Mouse (Mus musculus): ENCODE measurements around the gene Tbc1d8b. TPM values are rescaled to one million over a fixed set of nuclear protein-coding genes. Genes with fewer than 3 reads are reported as not detected.
A peak's percentile ranks its signal among the peaks of the same experiment; 100 is the strongest.

Gene Tbc1d8b
- polyA plus RNA-seq, 1 experiment from 2014 or later: 0.70 TPM

DNA sequence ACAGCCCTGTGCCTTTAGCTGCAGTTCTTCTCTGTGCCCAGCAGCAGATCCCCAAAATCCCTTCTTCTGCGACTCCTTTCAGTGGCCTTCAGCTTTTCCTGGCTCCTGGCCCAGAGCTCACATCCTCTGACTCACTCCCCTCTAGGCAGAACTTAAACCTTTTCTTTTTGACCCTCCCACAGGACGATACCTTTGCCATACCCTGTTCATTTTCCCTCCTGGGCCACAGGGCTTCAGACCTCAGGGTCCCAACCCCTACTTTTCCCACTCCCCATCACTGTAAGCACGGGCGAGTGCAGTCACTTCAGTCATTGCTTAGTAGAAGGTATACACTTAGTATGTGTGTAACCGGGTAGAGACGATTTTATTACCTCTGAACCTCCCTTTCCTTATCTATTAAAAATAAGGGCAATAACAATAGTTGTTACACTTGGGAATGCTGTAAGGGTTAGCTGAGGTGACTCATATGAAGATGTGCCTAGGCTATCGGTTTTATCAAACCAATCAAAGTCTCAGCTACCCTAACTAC, 90.4 kb downstream of the Tbc1d8b start:
- H3K27ac ChIP-seq (ENCODE audit: low read depth, low read length): no peak overlapping the region
- H3K4me2 ChIP-seq: no peak overlapping the region
- H3K4me1 ChIP-seq (ENCODE audit: control insufficient read depth, insufficient read depth, low read length): no peaks in the 10 kb centered on the region
- ATAC-seq (ENCODE audit: low FRiP score) (no peak), DNase-seq (ENCODE audit: low spot score, missing footprints) (no peak)
- no peak overlapping the region for H3K9ac ChIP-seq (ENCODE audit: low read length)
- H3K36me3 ChIP-seq (ENCODE audit: control insufficient read depth, insufficient read depth, low read length): no peaks in the 10 kb centered on the region
- H3K27me3 ChIP-seq (ENCODE audit: control insufficient read depth, insufficient read depth, low read length): no peaks in the 10 kb centered on the region; the same call in 1 of the 2 replicates
- 74% methylated on average over 7 of the region's 7 CpGs for WGBS
- no peak overlapping the region for H3K4me3 ChIP-seq (ENCODE audit: low read depth, low read length)
- H3K9me3 ChIP-seq (ENCODE audit: control insufficient read depth, low read length): no peaks in the 10 kb centered on the region

- DNase-seq (ENCODE audit: low spot score, missing footprints): no peak
- no peak overlapping the region for H3K4me3 ChIP-seq (ENCODE audit: low read depth, low read length)
- whole genome bisulfite sequencing: 30% methylated on average over 4 of the region's 4 CpGs
- H3K36me3 ChIP-seq (ENCODE audit: control insufficient read depth, insufficient read depth, low read length): no peaks in the 10 kb centered on the region
- no peak overlapping the region for H3K9ac ChIP-seq (ENCODE audit: low read length)
- H3K4me1 ChIP-seq (ENCODE audit: control insufficient read depth, insufficient read depth, low read length): peaks cover 5% of the 10 kb centered on the region
- no peak for ATAC-seq (ENCODE audit: low FRiP score)
- H3K27me3 ChIP-seq (ENCODE audit: control insufficient read depth, insufficient read depth, low read length): peaks cover 7% of the 10 kb centered on the region
- no peaks in the 10 kb centered on the region for H3K9me3 ChIP-seq (ENCODE audit: control insufficient read depth, low read length)
- no peak overlapping the region for H3K4me2 ChIP-seq
- H3K27ac ChIP-seq (ENCODE audit: low read depth, low read length): no peak overlapping the region
Observed at GRCm38 (mm10) chrX:139777357-139777756, 92.6 kb downstream of the Tbc1d8b start.

DNA sequence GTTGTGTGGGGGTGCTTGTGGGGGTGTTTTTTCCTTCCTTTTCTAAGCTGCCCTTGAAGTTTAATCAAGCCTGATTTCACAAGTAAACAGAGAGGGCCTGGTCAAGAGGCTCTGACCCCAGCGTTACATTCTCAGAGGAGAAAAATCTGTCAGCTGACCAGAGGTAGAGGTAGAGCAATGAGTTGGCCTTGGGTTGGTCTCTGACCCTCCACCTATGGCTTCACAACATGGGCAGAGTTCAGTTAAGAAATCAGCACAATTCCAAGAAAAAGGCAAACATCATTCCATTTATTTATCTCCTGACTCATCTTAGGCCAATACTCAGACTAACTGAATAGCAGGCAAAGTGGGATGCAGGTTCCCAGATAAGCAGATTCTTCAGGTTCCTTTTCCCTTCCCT, 94.1 kb downstream of the Tbc1d8b start:
- no peak for DNase-seq (ENCODE audit: low spot score, missing footprints)
- H3K27me3 ChIP-seq (ENCODE audit: control insufficient read depth, insufficient read depth, low read length): peaks cover 7% of the 10 kb centered on the region
- H3K9me3 ChIP-seq (ENCODE audit: control insufficient read depth, low read length): no peaks in the 10 kb centered on the region
- H3K4me2 ChIP-seq: no peak overlapping the region
- H3K36me3 ChIP-seq (ENCODE audit: control insufficient read depth, insufficient read depth, low read length): no peaks in the 10 kb centered on the region
- H3K4me3 ChIP-seq (ENCODE audit: low read depth, low read length): no peak overlapping the region
- H3K4me1 ChIP-seq (ENCODE audit: control insufficient read depth, insufficient read depth, low read length): peaks cover 13% of the 10 kb centered on the region
- 75% methylated on average over 1 of the region's 1 CpGs for WGBS
- no peak overlapping the region for H3K9ac ChIP-seq (ENCODE audit: low read length)
- H3K27ac ChIP-seq (ENCODE audit: low read depth, low read length): no peak overlapping the region
- no peak for ATAC-seq (ENCODE audit: low FRiP score)

- Histone ChIP-seq H3K4me1 (ENCODE audit: control insufficient read depth, insufficient read depth, low read length) (peaks cover 13% of the 10 kb centered on the region), H3K9ac (ENCODE audit: low read length) (no peak overlapping the region), H3K27me3 (ENCODE audit: control insufficient read depth, insufficient read depth, low read length) (peaks cover 7% of the 10 kb centered on the region), H3K9me3 (ENCODE audit: control insufficient read depth, low read length) (no peaks in the 10 kb centered on the region), H3K27ac (ENCODE audit: low read depth, low read length) (no peak overlapping the region), H3K4me2 (no peak overlapping the region), H3K4me3 (ENCODE audit: low read depth, low read length) (no peak overlapping the region), H3K36me3 (ENCODE audit: control insufficient read depth, insufficient read depth, low read length) (no peaks in the 10 kb centered on the region)
- 82% methylated on average over 5 of the region's 5 CpGs for WGBS
- ATAC-seq (ENCODE audit: low FRiP score) (no peak), DNase-seq (ENCODE audit: low spot score, missing footprints) (no peak)
Observed at GRCm38 (mm10) chrX:139779401-139779800, 94.6 kb downstream of the Tbc1d8b start.

GRCm38 (mm10) chrX:139780988-139781387, 96.2 kb downstream of the Tbc1d8b start:
- H3K9ac ChIP-seq (ENCODE audit: low read length): no peak overlapping the region
- peaks cover 8% of the 10 kb centered on the region for H3K27me3 ChIP-seq (ENCODE audit: control insufficient read depth, insufficient read depth, low read length)
- H3K4me1 ChIP-seq (ENCODE audit: control insufficient read depth, insufficient read depth, low read length): peaks cover 13% of the 10 kb centered on the region
- ATAC-seq (ENCODE audit: low FRiP score): no peak
- DNase-seq (ENCODE audit: low spot score, missing footprints): no peak
- WGBS: 54% methylated on average over 3 of the region's 3 CpGs
- no peak overlapping the region for H3K4me3 ChIP-seq (ENCODE audit: low read depth, low read length)
- H3K36me3 ChIP-seq (ENCODE audit: control insufficient read depth, insufficient read depth, low read length): no peaks in the 10 kb centered on the region
- no peaks in the 10 kb centered on the region for H3K9me3 ChIP-seq (ENCODE audit: control insufficient read depth, low read length)
- no peak overlapping the region for H3K27ac ChIP-seq (ENCODE audit: low read depth, low read length)
- no peak overlapping the region for H3K4me2 ChIP-seq

DNA sequence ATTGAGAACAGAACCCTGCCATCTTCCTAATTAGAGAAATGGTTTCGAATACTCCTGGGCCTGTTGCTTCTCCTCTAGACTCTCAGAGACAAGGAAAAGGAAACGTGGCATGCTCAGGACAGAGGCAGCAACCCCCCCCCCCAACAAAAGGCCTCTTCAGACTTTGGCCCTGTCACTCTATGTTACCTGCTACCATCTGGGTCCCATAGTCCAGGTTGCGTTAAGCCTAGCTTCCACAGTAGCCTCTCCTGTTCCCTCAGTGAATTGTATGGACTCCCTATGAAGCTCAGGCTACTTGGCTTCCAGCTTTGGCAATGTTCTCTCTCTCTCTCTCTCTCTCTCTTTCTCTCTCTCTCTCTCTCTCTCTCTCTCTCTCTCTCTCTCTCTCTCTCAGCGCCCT, 96.8 kb downstream of the Tbc1d8b start:
- peaks cover 13% of the 10 kb centered on the region for H3K4me1 ChIP-seq (ENCODE audit: control insufficient read depth, insufficient read depth, low read length)
- H3K4me2 ChIP-seq: no peak overlapping the region
- no peak overlapping the region for H3K4me3 ChIP-seq (ENCODE audit: low read depth, low read length)
- no peak overlapping the region for H3K9ac ChIP-seq (ENCODE audit: low read length)
- 79% methylated on average over 4 of the region's 4 CpGs for WGBS
- no peaks in the 10 kb centered on the region for H3K36me3 ChIP-seq (ENCODE audit: control insufficient read depth, insufficient read depth, low read length)
- ATAC-seq (ENCODE audit: low FRiP score): no peak
- no peak for DNase-seq (ENCODE audit: low spot score, missing footprints)
- no peak overlapping the region for H3K27ac ChIP-seq (ENCODE audit: low read depth, low read length)
- H3K9me3 ChIP-seq (ENCODE audit: control insufficient read depth, low read length): no peaks in the 10 kb centered on the region
- peaks cover 8% of the 10 kb centered on the region for H3K27me3 ChIP-seq (ENCODE audit: control insufficient read depth, insufficient read depth, low read length)

DNA sequence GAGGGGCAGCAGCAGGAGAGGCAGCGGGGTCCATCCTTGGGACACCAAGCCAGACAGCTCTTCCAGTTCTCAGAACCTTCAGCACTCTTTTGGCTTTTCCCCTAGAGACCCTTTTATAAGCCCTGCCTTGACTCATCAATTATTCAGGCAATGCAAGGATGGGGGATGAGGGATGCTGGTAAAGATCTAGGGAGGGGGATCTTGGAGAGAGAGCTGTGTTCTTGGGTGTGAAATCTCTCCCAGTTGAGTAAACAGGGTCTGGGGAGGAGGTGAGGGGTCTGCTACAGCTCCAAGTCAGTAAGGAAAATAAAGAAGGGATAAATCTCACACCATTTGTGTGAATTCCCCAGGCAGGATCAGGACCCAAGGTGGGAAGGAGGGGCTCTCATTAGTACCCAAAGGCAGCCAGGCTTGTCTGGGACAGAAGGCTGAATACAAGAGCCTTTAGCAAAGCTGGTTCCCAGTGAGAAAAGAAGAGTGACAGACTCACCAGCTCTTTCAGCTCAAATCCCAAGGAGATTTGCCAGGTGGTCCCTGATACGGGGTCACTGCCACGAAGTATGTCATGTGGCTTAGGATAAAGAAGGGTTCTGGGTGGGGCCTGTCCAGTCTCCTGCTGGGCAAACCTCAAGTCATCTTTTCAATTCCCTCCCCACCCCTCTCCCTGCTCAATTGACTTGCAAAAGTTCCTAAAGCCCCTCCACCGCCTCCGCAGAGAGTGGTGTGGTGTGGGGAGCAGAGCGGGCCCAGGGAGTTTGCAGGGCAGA, 97.7 kb downstream of the Tbc1d8b start, which contains the start of gene Ripply1:
Gene Ripply1, minus strand, starts transcription at position 76 of the 767 bp plus-strand sequence.
- H3K27me3 ChIP-seq (ENCODE audit: control insufficient read depth, insufficient read depth, low read length): peaks cover 8% of the 10 kb centered on the region
- H3K4me3 ChIP-seq (ENCODE audit: low read depth, low read length): no peak within 1 kb of the TSS
- no peaks in the 10 kb centered on the region for H3K36me3 ChIP-seq (ENCODE audit: control insufficient read depth, insufficient read depth, low read length)
- H3K27ac ChIP-seq (ENCODE audit: low read depth, low read length): no peak within 1 kb of the TSS; the same call in 1 of the 2 replicates
- H3K9me3 ChIP-seq (ENCODE audit: control insufficient read depth, low read length): no peaks in the 10 kb centered on the region
- 10% methylated on average over 6 of the region's 6 CpGs for WGBS
- H3K9ac ChIP-seq (ENCODE audit: low read length): no peak within 1 kb of the TSS
- no peak within 1 kb of the TSS for H3K4me2 ChIP-seq
- ATAC-seq (ENCODE audit: low FRiP score): peak; percentile 88
- peaks cover 13% of the 10 kb centered on the region for H3K4me1 ChIP-seq (ENCODE audit: control insufficient read depth, insufficient read depth, low read length)
- DNase-seq (ENCODE audit: low spot score, missing footprints): peak; percentile 85

- H3K9ac ChIP-seq (ENCODE audit: low read length): no peak overlapping the region
- DNase-seq (ENCODE audit: low spot score, missing footprints) (no peak), ATAC-seq (ENCODE audit: low FRiP score) (peak; percentile 51)
- H3K4me1 ChIP-seq (ENCODE audit: control insufficient read depth, insufficient read depth, low read length): peaks cover 13% of the 10 kb centered on the region
- no peak overlapping the region for H3K4me3 ChIP-seq (ENCODE audit: low read depth, low read length)
- H3K27ac ChIP-seq (ENCODE audit: low read depth, low read length): no peak overlapping the region
- WGBS: 21% methylated on average over 3 of the region's 3 CpGs
- H3K9me3 ChIP-seq (ENCODE audit: control insufficient read depth, low read length): no peaks in the 10 kb centered on the region
- H3K4me2 ChIP-seq: no peak overlapping the region
- H3K36me3 ChIP-seq (ENCODE audit: control insufficient read depth, insufficient read depth, low read length): no peaks in the 10 kb centered on the region
- peaks cover 8% of the 10 kb centered on the region for H3K27me3 ChIP-seq (ENCODE audit: control insufficient read depth, insufficient read depth, low read length)
Observed at GRCm38 (mm10) chrX:139783045-139783422, 98.2 kb downstream of the Tbc1d8b start.

DNA sequence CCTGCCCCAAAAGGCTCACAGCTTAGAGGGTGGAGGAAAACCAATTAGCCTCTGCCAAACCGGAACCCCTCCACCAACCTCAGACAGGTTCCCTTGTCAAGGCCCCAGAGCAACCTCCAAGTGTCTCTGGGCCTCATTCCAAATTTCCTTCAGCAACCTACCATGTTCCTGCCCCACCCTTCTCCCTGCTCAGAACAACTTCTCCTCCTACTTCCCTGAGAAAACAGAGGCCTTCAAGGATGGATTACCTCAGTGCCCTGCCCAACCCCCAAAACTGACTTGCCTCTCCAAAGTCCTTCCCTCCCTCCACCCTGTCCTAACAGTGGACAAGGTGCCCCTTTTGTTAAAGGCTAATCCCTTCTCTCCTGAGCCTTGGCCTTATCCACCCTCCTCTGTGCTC, 101.0 kb downstream of the Tbc1d8b start:
- WGBS: 45% methylated on average over 1 of the region's 1 CpGs
- no peak for ATAC-seq (ENCODE audit: low FRiP score)
- DNase-seq (ENCODE audit: low spot score, missing footprints): no peak
- H3K36me3 ChIP-seq (ENCODE audit: control insufficient read depth, insufficient read depth, low read length): no peaks in the 10 kb centered on the region
- no peak overlapping the region for H3K9ac ChIP-seq (ENCODE audit: low read length)
- peaks cover 13% of the 10 kb centered on the region for H3K4me1 ChIP-seq (ENCODE audit: control insufficient read depth, insufficient read depth, low read length)
- H3K27ac ChIP-seq (ENCODE audit: low read depth, low read length): no peak overlapping the region
- no peak overlapping the region for H3K4me3 ChIP-seq (ENCODE audit: low read depth, low read length)
- H3K4me2 ChIP-seq: no peak overlapping the region
- H3K27me3 ChIP-seq (ENCODE audit: control insufficient read depth, insufficient read depth, low read length): peaks cover 15% of the 10 kb centered on the region
- H3K9me3 ChIP-seq (ENCODE audit: control insufficient read depth, low read length): no peaks in the 10 kb centered on the region
